Mouse (Mus musculus) urinary bladder, postnatal 25 days (tissue): ENCODE data around the gene Plxdc2.
"Not testable (repeated sequence)": the region's sequence is repeated elsewhere in the genome, so short reads cannot be mapped to it uniquely, and the experiment has no call there.

Source experiments
- DNase-seq: peaks from one replicate; pipeline ENCODE4 v3.0.0; 2022; ENCODE audit warnings: low spot score

Gene Plxdc2

GRCm38 (mm10) chr2:16749302-16749909 is 393.3 kb downstream of the Plxdc2 start:
- DNase-seq = no peak

- DNase-seq = no peak
Observed at GRCm38 (mm10) chr2:16757158-16757557, 401.1 kb downstream of the Plxdc2 start.

DNA sequence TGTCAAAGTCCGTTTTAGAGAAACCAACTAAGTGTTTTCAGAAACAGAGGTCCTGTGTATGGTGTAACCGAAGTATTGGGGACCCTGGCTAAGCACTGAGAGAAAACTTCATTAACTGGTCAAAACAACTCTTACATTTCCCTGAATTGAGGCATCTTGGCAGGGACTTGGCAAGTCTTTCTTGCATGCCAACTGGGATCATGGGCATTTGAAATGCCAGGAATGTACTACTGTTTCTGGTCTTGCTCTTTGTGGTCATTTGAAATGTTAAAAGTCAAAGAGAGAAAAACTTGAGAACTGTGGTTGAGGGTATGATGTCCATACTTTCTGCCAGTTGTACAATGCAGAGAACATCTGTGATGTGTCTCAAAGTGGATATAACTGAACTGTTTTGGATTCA is 403.7 kb downstream of the Plxdc2 start:
- no peak for DNase-seq

DNA sequence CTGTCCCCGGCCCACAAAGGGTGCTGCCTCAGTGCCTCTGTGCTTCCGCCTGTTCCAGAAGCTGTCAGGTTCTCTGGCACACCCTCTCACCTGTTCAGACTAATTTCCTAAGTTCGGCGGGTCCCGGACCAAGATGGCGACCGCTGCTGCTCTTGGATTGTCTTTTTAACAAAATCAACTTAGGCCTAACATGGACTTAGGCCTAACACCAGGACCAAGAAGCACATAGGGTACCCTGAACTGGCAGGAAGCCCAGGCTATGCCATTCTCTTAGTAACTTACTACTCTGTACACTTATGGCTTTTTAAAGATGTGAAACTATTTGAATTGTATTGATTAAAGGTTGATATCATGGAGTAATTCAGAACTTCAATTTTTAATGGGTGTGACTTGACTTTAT is 413.0 kb downstream of the Plxdc2 start:
- not testable (repeated sequence) for DNase-seq

DNA sequence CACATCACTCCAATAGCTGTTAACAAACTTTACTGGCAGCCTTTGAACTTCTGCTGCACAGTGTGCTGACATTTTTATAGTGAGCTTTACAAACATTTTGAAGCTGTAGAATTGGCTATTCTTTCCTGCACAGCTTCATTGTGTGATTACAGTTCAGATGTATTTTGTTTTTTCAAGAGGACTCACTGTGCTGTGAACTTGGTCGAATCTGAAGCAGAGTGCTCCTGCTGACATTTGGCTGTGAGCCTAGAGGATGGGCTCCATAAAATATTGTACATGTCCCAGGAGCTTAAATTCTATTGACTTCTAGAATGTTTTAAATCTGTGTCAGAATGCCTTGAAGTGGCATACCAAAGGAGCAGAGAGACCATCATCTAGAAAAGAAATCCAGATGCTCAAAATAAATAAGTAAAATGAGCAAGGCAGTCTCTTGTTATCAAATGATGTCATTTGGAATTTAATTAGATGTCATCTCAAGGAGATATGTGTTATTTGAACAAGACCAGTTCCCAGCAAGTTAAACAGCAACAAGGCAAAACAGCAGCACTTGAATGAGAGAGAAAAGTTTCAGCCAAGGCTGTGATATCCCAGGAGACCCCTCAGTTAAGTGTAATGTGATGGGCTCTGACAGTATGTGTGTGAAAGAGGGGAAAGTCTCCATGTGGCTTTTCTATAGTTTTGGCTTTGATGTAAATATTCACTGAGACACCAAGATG is 417.5 kb downstream of the Plxdc2 start:
- DNase-seq = no peak

DNA sequence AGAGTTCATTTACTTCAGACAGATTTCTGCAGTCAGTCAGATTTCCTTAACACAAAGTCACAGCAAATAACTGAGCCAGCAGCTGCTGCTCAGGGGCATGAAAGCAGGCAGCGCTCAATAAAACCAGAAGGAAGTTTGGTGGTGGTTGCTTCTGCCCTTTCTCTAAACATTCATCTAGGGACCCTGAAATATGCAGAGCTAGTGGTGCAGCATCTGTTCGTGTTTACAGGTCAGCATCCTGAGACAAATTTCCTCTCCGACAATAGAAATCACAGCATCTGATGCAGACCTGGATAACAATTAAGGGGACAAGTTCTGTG is 418.0 kb downstream of the Plxdc2 start:
- no peak for DNase-seq

GRCm38 (mm10) chr2:16795283-16795682 is 439.2 kb downstream of the Plxdc2 start:
- DNase-seq = no peak
